Mouse (Mus musculus) testis, postnatal 14 days (tissue): ENCODE data around the gene Mbnl1.
"Not testable (repeated sequence)": the region's sequence is repeated elsewhere in the genome, so short reads cannot be mapped to it uniquely, and the experiment has no call there.

Experiments used
- DNase-seq: peaks from one replicate; pipeline ENCODE4 v3.0.0; 2021; ENCODE audit warnings: low spot score

The Mbnl1 gene

GRCm38 (mm10) chr3:60472681-60473177 is at the start of gene Mbnl1:
Mbnl1 (plus strand) TSS chr3:60472830.
- DNase-seq: no peak

- DNase-seq: no peak
Observed at GRCm38 (mm10) chr3:60424148-60424547, 48.5 kb upstream of the Mbnl1 start.

GRCm38 (mm10) chr3:60429049-60429448 is 43.6 kb upstream of the Mbnl1 start:
- no peak for DNase-seq

DNA sequence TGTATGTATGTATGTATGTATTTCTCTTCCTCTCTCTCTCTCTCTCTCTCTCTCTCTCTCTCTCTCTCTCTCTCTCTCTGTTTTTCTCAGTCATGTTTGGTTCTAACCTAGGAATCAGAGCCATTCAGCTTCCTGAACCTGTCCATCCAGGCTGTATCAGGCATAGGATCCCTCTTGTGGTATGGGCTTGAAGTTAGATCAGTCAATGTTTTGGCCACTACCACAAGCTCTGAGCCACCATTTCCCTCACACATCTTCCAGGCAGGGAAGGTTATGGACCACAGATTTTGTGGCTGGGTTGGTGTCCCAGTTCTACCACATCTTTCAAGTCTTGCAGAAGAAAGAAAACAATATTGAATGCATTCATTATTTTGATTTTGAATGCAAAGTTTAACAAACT is 35.4 kb upstream of the Mbnl1 start:
- no peak for DNase-seq

GRCm38 (mm10) chr3:60437678-60438232 is 34.9 kb upstream of the Mbnl1 start:
- DNase-seq: peak; percentile 29

DNA sequence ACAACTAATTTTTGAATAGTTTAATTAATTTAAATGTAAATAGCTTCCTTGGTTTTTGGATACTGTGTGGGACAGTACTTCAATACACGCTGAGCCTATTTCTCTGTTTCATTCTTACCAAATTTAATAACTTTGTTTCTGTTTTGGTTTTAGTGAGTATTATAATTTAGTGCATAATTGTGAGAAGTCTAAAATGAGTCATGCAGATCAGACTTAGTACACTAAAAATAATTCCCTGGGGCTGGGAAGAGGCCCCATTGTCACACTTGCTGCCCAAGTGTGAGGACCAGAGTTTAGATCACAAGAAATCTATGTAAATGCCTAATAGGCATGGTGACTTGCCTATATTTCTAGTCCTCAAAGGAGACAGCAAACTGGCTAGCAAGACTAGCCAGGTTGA is 33.9 kb upstream of the Mbnl1 start:
- no peak for DNase-seq

DNA sequence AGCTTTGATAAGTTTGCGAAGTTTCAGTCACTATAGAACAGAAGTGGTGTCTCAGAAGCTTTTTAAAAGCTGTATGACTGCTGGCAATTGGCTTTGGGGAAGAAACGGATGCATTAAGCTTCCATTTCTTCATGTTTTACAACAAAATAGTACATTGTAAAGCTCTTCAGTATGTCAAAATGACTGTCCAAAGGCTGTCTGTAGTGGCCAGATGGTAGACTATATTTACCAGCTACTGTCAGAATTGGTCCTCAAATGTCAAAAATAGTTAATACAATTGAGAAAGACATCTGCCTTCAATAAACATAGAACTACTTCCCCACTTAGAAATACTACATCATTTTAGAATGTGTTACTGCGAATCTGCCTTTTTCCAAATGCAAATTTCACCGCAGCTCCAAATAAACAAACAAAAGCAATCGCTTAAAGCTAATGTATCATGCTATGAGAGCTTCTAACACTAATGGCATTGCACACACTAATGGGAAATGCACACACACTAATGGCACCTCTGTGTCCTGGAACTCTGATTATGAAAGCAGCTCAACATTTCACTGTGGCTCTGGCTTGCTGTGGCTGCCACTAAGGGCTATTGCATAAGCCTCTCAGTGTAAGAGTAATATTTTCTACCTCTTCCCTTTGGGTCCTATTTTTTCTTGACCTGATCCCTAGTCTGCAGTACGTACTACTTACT is 10.7 kb upstream of the Mbnl1 start:
- DNase-seq: no peak

DNA sequence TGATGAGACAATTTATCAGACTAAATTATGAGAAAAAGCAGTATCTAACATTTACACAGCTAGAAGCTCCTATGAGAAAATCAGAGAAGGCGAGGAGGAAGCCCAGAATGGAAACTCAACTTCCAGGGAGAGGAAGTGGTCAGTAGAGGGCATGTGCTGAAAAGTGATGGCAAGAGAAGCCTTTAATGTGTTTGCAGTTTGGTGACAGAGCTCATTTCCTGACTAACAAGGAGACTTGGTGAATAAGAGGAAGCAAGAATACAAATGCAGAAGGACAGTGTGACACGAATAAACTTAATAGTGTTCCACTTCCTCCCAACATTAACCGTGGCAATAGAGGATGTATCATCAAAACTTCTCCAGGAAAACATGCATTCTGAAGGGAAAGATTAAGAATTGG is 4.0 kb upstream of the Mbnl1 start:
- not testable (repeated sequence) for DNase-seq

- DNase-seq: not testable (repeated sequence)
Observed at GRCm38 (mm10) chr3:60469170-60469805, 3.3 kb upstream of the Mbnl1 start.

- DNase-seq: no peak
Observed at GRCm38 (mm10) chr3:60472011-60472680, 484 bp upstream of the Mbnl1 start.

GRCm38 (mm10) chr3:60473861-60474653 is 1.4 kb downstream of the Mbnl1 start:
- DNase-seq: no peak

- no peak for DNase-seq
Observed at GRCm38 (mm10) chr3:60474654-60474972, 2.0 kb downstream of the Mbnl1 start.

- DNase-seq: no peak
Observed at GRCm38 (mm10) chr3:60475055-60475454, 2.4 kb downstream of the Mbnl1 start.

DNA sequence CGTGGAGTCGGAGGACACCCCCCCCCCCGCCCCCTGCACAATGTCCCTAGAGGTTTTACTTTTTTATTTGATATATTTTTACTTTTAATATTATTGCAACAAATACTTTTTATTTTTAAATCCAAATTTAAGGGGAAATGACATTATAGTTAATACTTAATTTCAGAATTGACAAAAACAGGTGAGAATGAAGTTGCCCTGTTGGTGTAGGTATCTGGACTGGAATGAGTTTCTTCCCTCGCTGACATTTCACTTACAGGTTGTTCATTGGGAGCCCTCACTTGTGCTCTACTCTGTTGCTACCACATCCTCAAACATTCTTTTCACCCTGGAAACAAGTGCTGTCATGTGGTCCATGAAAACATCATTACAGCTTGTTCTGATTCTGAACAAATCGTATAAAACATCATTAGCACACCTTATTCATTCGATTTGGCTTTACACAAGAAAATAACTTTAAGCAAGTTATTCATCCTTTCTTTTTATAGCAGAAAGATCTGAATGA is 4.2 kb downstream of the Mbnl1 start:
- no peak for DNase-seq

DNA sequence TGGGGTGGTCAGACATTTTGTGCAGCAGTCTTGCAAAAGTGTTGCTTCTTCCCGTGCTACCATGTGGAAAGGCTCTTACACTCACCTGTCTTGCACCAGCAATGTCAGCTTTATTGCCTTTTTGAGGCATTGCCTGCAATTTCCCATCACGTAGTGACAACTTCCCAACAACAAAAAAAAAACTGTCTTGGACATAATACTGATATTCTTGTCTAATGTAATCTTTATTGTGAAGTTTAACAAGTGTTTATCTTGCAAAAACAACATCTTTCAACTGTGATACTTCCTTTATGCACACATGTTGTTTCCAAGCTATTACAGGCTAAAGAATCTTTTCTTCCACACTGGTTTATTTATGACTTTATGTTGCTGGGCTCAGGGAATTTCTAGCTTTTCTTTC is 5.8 kb downstream of the Mbnl1 start:
- no peak for DNase-seq

DNA sequence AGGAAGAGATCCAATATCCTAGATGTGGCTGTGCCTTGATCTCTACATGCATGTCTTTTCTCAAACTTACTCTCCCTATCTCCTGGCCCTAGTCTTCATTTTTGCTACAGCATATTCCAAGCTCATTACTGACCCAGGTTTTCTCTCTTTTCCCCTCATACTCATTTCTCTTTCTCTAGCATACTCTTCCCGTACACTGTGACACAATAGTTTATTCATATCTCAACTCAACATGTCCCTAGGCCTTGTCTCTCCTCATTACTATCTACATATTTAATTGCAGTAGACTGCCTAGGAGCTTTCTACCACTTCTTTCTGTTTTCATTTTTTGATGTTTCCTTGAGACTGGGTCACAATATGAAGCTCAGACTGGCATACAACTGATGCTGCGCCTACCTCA is 8.1 kb downstream of the Mbnl1 start:
- no peak for DNase-seq

GRCm38 (mm10) chr3:60481740-60482399 is 9.2 kb downstream of the Mbnl1 start:
- no peak for DNase-seq

GRCm38 (mm10) chr3:60483305-60483704 is 10.7 kb downstream of the Mbnl1 start:
- no peak for DNase-seq

DNA sequence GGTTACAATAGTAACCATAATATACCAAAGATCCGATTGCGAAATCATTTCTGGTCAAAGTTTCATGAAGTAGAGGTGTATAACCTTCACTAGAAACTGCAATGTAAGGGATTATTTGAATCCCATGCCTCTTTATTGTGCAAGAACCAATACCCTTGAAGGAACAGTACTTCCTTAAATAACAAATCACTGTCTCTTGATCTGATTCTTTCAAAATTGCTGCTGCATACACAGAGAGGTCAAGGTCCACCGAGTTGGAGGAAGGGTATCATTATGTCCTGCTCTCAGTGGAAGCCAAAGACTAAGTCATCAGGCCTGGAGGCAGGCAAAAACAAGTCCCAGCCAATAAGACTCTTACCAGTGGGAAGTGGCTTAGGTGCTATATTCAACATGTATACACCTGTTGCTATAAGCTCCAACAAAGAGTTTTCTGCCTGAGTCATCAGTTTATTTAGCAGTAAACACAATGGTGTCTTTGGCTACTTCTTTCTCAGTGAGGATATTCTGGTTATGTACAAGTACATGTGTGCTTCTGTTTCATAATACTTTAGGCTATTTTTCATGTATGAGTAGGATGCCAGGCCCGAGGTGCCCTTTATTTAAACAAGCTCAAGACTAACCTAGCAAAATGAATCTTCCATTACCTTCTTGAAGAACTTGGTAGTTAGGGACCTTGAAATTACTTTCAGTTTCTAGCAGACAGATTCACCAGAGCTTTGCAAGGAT is 13.5 kb downstream of the Mbnl1 start:
- DNase-seq: no peak

GRCm38 (mm10) chr3:60486713-60487170 is 14.1 kb downstream of the Mbnl1 start:
- no peak for DNase-seq

DNA sequence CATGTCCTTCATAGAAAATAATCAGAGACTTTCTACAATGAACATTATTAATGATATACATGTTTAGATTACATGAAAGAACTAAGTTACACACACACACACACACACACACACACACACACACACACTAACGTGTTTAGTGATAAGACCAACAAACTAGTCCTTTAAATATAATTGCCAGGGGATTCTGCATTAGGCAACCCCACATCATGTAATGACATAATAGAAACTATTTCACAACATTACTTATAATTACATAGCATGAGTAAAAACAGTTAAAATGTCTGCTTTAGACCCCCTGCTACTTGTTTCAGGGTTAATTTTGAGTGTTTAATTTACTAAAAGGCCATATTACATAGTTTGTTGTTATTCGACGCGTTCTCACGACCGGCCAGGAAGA is 16.9 kb downstream of the Mbnl1 start:
- DNase-seq: no peak
